Mouse (Mus musculus) ES-E14 (cell line): ENCODE results near the gene Stk11ip. TPM values are rescaled to one million over a fixed set of nuclear protein-coding genes. Genes with fewer than 3 reads are reported as not detected.

ENCODE experiments used
- DNase-seq: peaks from one replicate; pipeline ENCODE4 v3.0.0-alpha.2; 2013; ENCODE audit warnings: low read depth, low spot score
- H3K27ac ChIP-seq: 2 replicates; pipeline ENCODE4 v1.5.1; 2012; ENCODE audit warnings: low read depth, mild to moderate bottlenecking, low read length, moderate library complexity, mixed read lengths; ENCODE audit not compliant: poor library complexity, insufficient read depth, severe bottlenecking
- H3K36me3 ChIP-seq: 2 replicates; pipeline ENCODE4 v1.6.1; 2012; ENCODE audit warnings: mild to moderate bottlenecking, low read length, moderate library complexity, mixed read lengths; ENCODE audit not compliant: control insufficient read depth, poor library complexity, insufficient read depth, severe bottlenecking
- H3K4me1 ChIP-seq, 2 experiments: fragments of 150-350 bp in 1 of 2; sonication (generic) in 1 of 2; 2 replicates each; pipeline ENCODE4 v1.6.1; 2012; ENCODE audit warnings: low read length in 2 of 2, mild to moderate bottlenecking in 1 of 2, mixed read lengths in 1 of 2; ENCODE audit not compliant: control insufficient read depth in 2 of 2, insufficient read depth in 2 of 2, poor library complexity in 1 of 2
- H3K4me3 ChIP-seq, 2 experiments: fragments of 150-350 bp in 1 of 2; sonication (generic) in 1 of 2; 2 replicates each; pipeline ENCODE4 v1.5.1; 2012; ENCODE audit warnings: low read length in 2 of 2, low read depth in 1 of 2, mild to moderate bottlenecking in 1 of 2, mixed read lengths in 1 of 2; ENCODE audit not compliant: insufficient read depth in 1 of 2, poor library complexity in 1 of 2, severe bottlenecking in 1 of 2
- H3K9ac ChIP-seq: 2 replicates; pipeline ENCODE4 v1.6.1; 2012; ENCODE audit warnings: low read depth, mild to moderate bottlenecking, low read length, mixed read lengths; ENCODE audit not compliant: poor library complexity, insufficient read depth, severe bottlenecking
- H3K9me3 ChIP-seq: fragments of 150-350 bp; sonication (generic); 2 replicates; pipeline ENCODE4 v1.6.1; 2012; ENCODE audit warnings: low read depth, mild to moderate bottlenecking, low read length; ENCODE audit not compliant: control insufficient read depth, insufficient read depth
- CHD2 ChIP-seq: IDR thresholded peaks from 2 replicates; pipeline ENCODE4 v1.6.1; 2014; ENCODE audit warnings: mild to moderate bottlenecking, low read depth, low read length, inconsistent platforms
- HCFC1 ChIP-seq: IDR thresholded peaks from 2 replicates; pipeline ENCODE4 v1.6.1; 2012; ENCODE audit warnings: low read length, inconsistent platforms, borderline replicate concordance; ENCODE audit not compliant: insufficient read depth
- MAFK ChIP-seq: IDR thresholded peaks from 2 replicates; pipeline ENCODE4 v1.6.1; 2014; ENCODE audit warnings: mild to moderate bottlenecking, low read depth, low read length, inconsistent platforms; ENCODE audit not compliant: insufficient read depth
- ZC3H11A ChIP-seq: IDR thresholded peaks from 2 replicates; pipeline ENCODE4 v1.6.1; 2012; ENCODE audit warnings: low read depth, mild to moderate bottlenecking, inconsistent platforms, low read length, borderline replicate concordance
- ZNF384 ChIP-seq: IDR thresholded peaks from 2 replicates; pipeline ENCODE4 v1.6.1; 2012; ENCODE audit warnings: low read depth, low read length, inconsistent platforms
- in situ Hi-C, 2 experiments: fragments of 600-800 bp; cut with MboI; formaldehyde crosslinking; loops; one replicate each; pipeline ENCODE4 v1.15.1; 2025; ENCODE audit warnings: low sequenced_read_pairs in 2 of 2, inconsistent platforms in 1 of 2; ENCODE audit not compliant: unreplicated experiment in 2 of 2
- total RNA-seq: library from RNA; depleted of rRNA; stranded (reverse); fragments of 300-350 nt; gene quantifications from 2 replicates; pipeline ENCODE4 v1.2.3, GENCODE M21; 2012

Stk11ip gene
- total RNA-seq, 1 experiment = 26.8 TPM

- DNase-seq = no peak
- Histone ChIP-seq H3K4me1 (no peaks in the 10 kb centered on the region), H3K9ac (no peak overlapping the region), H3K9me3 (no peaks in the 10 kb centered on the region), H3K36me3 (peaks cover 32% of the 10 kb centered on the region), H3K27ac (no peak overlapping the region), H3K4me3 (no peak overlapping the region)
- no peak for TF ChIP-seq MAFK
- TF ChIP-seq CHD2 = no peak
- no peak for TF ChIP-seq ZC3H11A
- TF ChIP-seq ZNF384 = no peak
- no peak for TF ChIP-seq HCFC1
- in situ Hi-C loops = no loop called here
These were observed 11.2 kb downstream of the Stk11ip start for GRCm38 (mm10) chr1:75532280-75533172.

DNA sequence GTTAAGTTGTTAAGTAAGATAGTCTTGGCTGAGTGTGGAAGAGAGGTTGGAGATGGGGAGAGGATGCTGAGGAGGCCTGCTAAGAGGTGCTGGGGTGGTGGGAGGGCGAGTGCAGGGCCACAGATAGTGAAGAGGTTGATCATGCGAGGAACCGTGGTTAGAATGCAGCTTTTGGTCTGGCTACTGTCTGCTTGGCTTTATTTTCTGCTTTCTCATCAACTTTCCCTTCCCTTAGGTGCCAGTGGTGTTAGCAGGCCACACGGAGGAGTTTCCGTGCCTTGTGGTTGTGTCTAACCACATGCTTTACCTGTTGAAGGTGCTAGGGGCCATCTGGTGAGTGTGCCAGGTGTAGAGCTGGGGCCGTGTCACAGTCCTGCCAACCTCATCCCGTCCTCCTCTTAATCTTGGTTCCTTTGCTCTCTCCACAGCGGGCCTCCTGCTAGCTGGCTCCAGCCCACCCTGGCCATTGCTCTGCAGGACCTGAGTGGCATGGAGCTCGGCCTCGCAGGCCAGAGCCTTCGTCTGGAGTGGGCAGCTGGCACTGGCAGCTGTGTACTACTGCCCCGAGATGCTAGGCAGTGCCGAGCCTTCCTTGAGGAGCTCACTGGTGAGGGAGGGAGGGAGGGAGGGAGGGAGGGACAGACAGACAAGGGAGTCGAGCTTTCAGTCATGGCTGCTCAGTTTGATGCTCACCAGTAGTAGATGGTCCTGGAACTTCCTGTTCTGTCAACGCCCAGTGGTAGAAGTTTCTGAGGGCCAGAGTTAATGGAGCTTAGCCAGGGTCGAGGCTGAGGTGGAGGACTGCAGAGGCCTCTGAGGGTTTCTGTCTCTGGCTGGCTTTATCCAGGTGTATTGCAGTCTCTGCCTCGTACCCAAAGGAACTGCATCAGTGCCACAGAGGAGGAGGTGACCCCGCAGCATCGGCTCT, 12.3 kb downstream of the Stk11ip start:
- H3K4me3 ChIP-seq = no peak overlapping the region
- DNase-seq = no peak
- no peak overlapping the region for H3K9ac ChIP-seq
- TF ChIP-seq ZNF384 = no peak
- no peak for TF ChIP-seq CHD2
- TF ChIP-seq ZC3H11A = no peak
- TF ChIP-seq MAFK = no peak
- no peak for TF ChIP-seq HCFC1
- in situ Hi-C loops = no loop called here
- H3K4me1 ChIP-seq = no peaks in the 10 kb centered on the region
- H3K27ac ChIP-seq = no peak overlapping the region
- peaks cover 28% of the 10 kb centered on the region for H3K36me3 ChIP-seq
- no peaks in the 10 kb centered on the region for H3K9me3 ChIP-seq

DNA sequence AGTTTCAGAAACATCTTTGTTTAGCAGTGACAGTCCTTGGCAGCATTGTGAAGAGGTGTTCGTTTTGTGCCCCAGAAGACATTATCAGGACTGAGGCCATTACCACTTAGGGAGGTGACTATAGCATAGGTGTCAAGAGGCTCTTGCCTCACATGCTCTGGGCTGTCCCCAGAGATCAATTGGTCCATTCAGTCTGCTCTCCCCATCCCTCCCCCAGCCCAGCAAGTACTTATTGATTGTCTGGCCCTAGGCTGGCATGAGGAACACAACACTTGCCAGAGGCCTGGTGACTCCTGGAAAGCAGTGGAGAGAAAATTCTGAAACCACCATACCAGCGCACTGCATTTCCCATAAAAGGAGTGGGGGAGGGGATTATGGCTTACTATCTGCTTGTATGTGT, 16.3 kb downstream of the Stk11ip start:
- H3K9me3 ChIP-seq = no peaks in the 10 kb centered on the region
- no peak for DNase-seq
- in situ Hi-C loops = no loop called here
- no peak overlapping the region for H3K4me3 ChIP-seq
- H3K27ac ChIP-seq = no peak overlapping the region
- H3K36me3 ChIP-seq = peaks cover 14% of the 10 kb centered on the region
- no peak overlapping the region for H3K9ac ChIP-seq
- no peaks in the 10 kb centered on the region for H3K4me1 ChIP-seq
- no peak for TF ChIP-seq ZNF384
- TF ChIP-seq CHD2 = no peak
- no peak for TF ChIP-seq MAFK
- no peak for TF ChIP-seq HCFC1
- no peak for TF ChIP-seq ZC3H11A

- Histone ChIP-seq H3K9me3 (no peaks in the 10 kb centered on the region), H3K4me1 (no peaks in the 10 kb centered on the region), H3K9ac (no peak overlapping the region), H3K27ac (no peak overlapping the region), H3K36me3 (peaks cover 10% of the 10 kb centered on the region; the same call in 1 of the 2 replicates), H3K4me3 (no peak overlapping the region)
- in situ Hi-C loops = no loop called here
- no peak for DNase-seq
- no peak for TF ChIP-seq ZC3H11A
- no peak for TF ChIP-seq CHD2
- TF ChIP-seq HCFC1 = no peak
- TF ChIP-seq MAFK = no peak
- TF ChIP-seq ZNF384 = no peak
These were observed 17.4 kb downstream of the Stk11ip start for GRCm38 (mm10) chr1:75538597-75539190.
